Mouse (Mus musculus) hindbrain, embryonic 11.5 days (tissue): ENCODE data around the gene Frmd4a. TPM values are rescaled to one million over a fixed set of nuclear protein-coding genes. Genes with fewer than 3 reads are reported as not detected.

ENCODE experiments used
- ATAC-seq: fragments of 200-750 bp; cut with Nextera tagmentation; 2 replicates; pipeline ENCODE4 v1.8.0; 2017; ENCODE audit warnings: mild to moderate bottlenecking, moderate TSS enrichment, moderate library complexity; ENCODE audit not compliant: low FRiP score
- DNase-seq: peaks from one replicate; pipeline ENCODE4 v3.0.0-alpha.2; 2015; ENCODE audit warnings: low spot score
- H3K27ac ChIP-seq: fragments of 300-500 bp; sonication (generic); 2 replicates; pipeline ENCODE4 v1.5.1; 2014; ENCODE audit warnings: mild to moderate bottlenecking, low read depth, low read length
- H3K27me3 ChIP-seq: fragments of 300-500 bp; sonication (generic); 2 replicates; pipeline ENCODE4 v1.6.1; 2014; ENCODE audit warnings: mild to moderate bottlenecking, low read length, moderate library complexity, mixed read lengths; ENCODE audit not compliant: control insufficient read depth, insufficient read depth
- H3K36me3 ChIP-seq: fragments of 300-500 bp; sonication (generic); 2 replicates; pipeline ENCODE4 v1.6.1; 2014; ENCODE audit warnings: mild to moderate bottlenecking, low read length, moderate library complexity, mixed read lengths; ENCODE audit not compliant: control insufficient read depth, insufficient read depth
- H3K4me1 ChIP-seq: fragments of 300-500 bp; sonication (generic); replicated peaks from 2 replicates; pipeline ENCODE4 v1.6.1; 2014; ENCODE audit warnings: low read length, mixed read lengths; ENCODE audit not compliant: control insufficient read depth, insufficient read depth
- H3K4me2 ChIP-seq: fragments of 300-500 bp; sonication (generic); replicated peaks from 2 replicates; pipeline ENCODE4 v1.6.1; 2014; ENCODE audit warnings: mild to moderate bottlenecking, low read depth, low read length
- H3K4me3 ChIP-seq: fragments of 300-500 bp; sonication (generic); 2 replicates; pipeline ENCODE4 v1.5.1; 2014; ENCODE audit warnings: low read depth, low read length
- H3K9ac ChIP-seq: fragments of 300-500 bp; sonication (generic); 2 replicates; pipeline ENCODE4 v1.6.1; 2014; ENCODE audit warnings: low read depth, low read length
- H3K9me3 ChIP-seq: fragments of 300-500 bp; sonication (generic); 2 replicates; pipeline ENCODE4 v1.6.1; 2016; ENCODE audit warnings: low read length; ENCODE audit not compliant: control insufficient read depth
- WGBS: fragments of 180-500 bp; shearing (Covaris S2); extraction: QIAGEN DNeasy Blood & Tissue Kit; methylation state at CpG from one replicate; pipeline ENCODE4 v1.1.7; 2014; 5-methylcytosine and 5-hydroxymethylcytosine counted together
- polyA plus RNA-seq: library from polyadenylated mRNA; unstranded; fragments of >200 nt; fragmentation: Nextera tagmentation; extraction: Ambion mirVana; gene quantifications from 2 replicates; pipeline ENCODE4 v1.2.1, GENCODE M21; 2014

Gene Frmd4a
- polyA plus RNA-seq, 1 experiment from 2014 or later: 72.7 TPM

GRCm38 (mm10) chr2:4438739-4439138 is 421.2 kb downstream of the Frmd4a start:
- no peak overlapping the region for H3K4me3 ChIP-seq
- peaks cover 6% of the 10 kb centered on the region for H3K4me1 ChIP-seq
- ATAC-seq (no peak), DNase-seq (no peak)
- H3K27me3 ChIP-seq: no peaks in the 10 kb centered on the region
- WGBS: 70% methylated on average over 7 of the region's 7 CpGs
- no peak overlapping the region for H3K27ac ChIP-seq
- H3K36me3 ChIP-seq: no peaks in the 10 kb centered on the region
- H3K4me2 ChIP-seq: no peak overlapping the region
- H3K9me3 ChIP-seq: no peaks in the 10 kb centered on the region
- no peak overlapping the region for H3K9ac ChIP-seq

GRCm38 (mm10) chr2:4439909-4440308 is 422.4 kb downstream of the Frmd4a start:
- Histone ChIP-seq H3K4me2 (no peak overlapping the region), H3K27ac (no peak overlapping the region), H3K36me3 (no peaks in the 10 kb centered on the region), H3K4me3 (no peak overlapping the region), H3K9ac (no peak overlapping the region), H3K9me3 (no peaks in the 10 kb centered on the region), H3K4me1 (peaks cover 6% of the 10 kb centered on the region), H3K27me3 (no peaks in the 10 kb centered on the region)
- DNase-seq: no peak
- WGBS: 91% methylated on average over 4 of the region's 4 CpGs
- no peak for ATAC-seq

- Histone ChIP-seq H3K9ac (no peak overlapping the region), H3K36me3 (0 out of 2 replicates have a peak, but pooled peaks cover 3% of the 10 kb centered on the region), H3K27me3 (no peaks in the 10 kb centered on the region), H3K27ac (no peak overlapping the region), H3K4me2 (no peak overlapping the region), H3K4me1 (no peaks in the 10 kb centered on the region), H3K4me3 (no peak overlapping the region), H3K9me3 (no peaks in the 10 kb centered on the region)
- no peak for DNase-seq
- ATAC-seq: no peak
- WGBS: 94% methylated on average over 4 of the region's 4 CpGs
Measured at GRCm38 (mm10) chr2:4441840-4442239, 424.3 kb downstream of the Frmd4a start.

GRCm38 (mm10) chr2:4444740-4445139 is 427.2 kb downstream of the Frmd4a start:
- Histone ChIP-seq H3K9ac (no peak overlapping the region), H3K4me1 (no peaks in the 10 kb centered on the region), H3K4me2 (no peak overlapping the region), H3K9me3 (no peaks in the 10 kb centered on the region), H3K36me3 (0 out of 2 replicates have a peak, but pooled peaks cover 3% of the 10 kb centered on the region), H3K27me3 (no peaks in the 10 kb centered on the region), H3K4me3 (no peak overlapping the region), H3K27ac (no peak overlapping the region)
- WGBS: 91% methylated on average over 3 of the region's 3 CpGs
- no peak for DNase-seq
- ATAC-seq: no peak

GRCm38 (mm10) chr2:4445629-4446400 is 428.3 kb downstream of the Frmd4a start:
- no peak overlapping the region for H3K9ac ChIP-seq
- H3K27me3 ChIP-seq: no peaks in the 10 kb centered on the region
- no peaks in the 10 kb centered on the region for H3K9me3 ChIP-seq
- no peak for ATAC-seq
- no peak for DNase-seq
- no peak overlapping the region for H3K27ac ChIP-seq
- H3K4me1 ChIP-seq: no peaks in the 10 kb centered on the region
- H3K4me2 ChIP-seq: no peak overlapping the region
- 92% methylated on average over 10 of the region's 10 CpGs for WGBS
- 0 out of 2 replicates have a peak, but pooled peaks cover 3% of the 10 kb centered on the region for H3K36me3 ChIP-seq
- no peak overlapping the region for H3K4me3 ChIP-seq

- Histone ChIP-seq H3K9me3 (no peaks in the 10 kb centered on the region), H3K27me3 (no peaks in the 10 kb centered on the region), H3K9ac (no peak overlapping the region), H3K4me1 (peaks cover 14% of the 10 kb centered on the region), H3K36me3 (0 out of 2 replicates have a peak, but pooled peaks cover 3% of the 10 kb centered on the region), H3K4me3 (no peak overlapping the region), H3K27ac (no peak overlapping the region), H3K4me2 (no peak overlapping the region)
- DNase-seq: no peak
- no peak for ATAC-seq
- WGBS: 85% methylated on average over 12 of the region's 12 CpGs
Measured at GRCm38 (mm10) chr2:4449860-4450480, 432.5 kb downstream of the Frmd4a start.

- Histone ChIP-seq H3K9me3 (no peaks in the 10 kb centered on the region), H3K4me3 (no peak overlapping the region), H3K4me2 (no peak overlapping the region), H3K36me3 (no peaks in the 10 kb centered on the region), H3K4me1 (peaks cover 14% of the 10 kb centered on the region), H3K27ac (peak overlapping the region; percentile 84), H3K9ac (no peak overlapping the region), H3K27me3 (no peaks in the 10 kb centered on the region)
- WGBS: 26% methylated on average over 12 of the region's 12 CpGs
- DNase-seq: peak; percentile 62
- ATAC-seq: peak; percentile 88
Measured at GRCm38 (mm10) chr2:4452590-4453400, 435.3 kb downstream of the Frmd4a start.

- H3K27me3 ChIP-seq: no peaks in the 10 kb centered on the region
- no peaks in the 10 kb centered on the region for H3K9me3 ChIP-seq
- H3K4me1 ChIP-seq: peaks cover 23% of the 10 kb centered on the region
- H3K4me3 ChIP-seq: no peak overlapping the region
- H3K4me2 ChIP-seq: no peak overlapping the region
- DNase-seq (no peak), ATAC-seq (no peak)
- H3K9ac ChIP-seq: no peak overlapping the region
- no peaks in the 10 kb centered on the region for H3K36me3 ChIP-seq
- 78% methylated on average over 11 of the region's 11 CpGs for WGBS
- H3K27ac ChIP-seq: no peak overlapping the region
Measured at GRCm38 (mm10) chr2:4455097-4456025, 437.8 kb downstream of the Frmd4a start.
